Mouse (Mus musculus): ENCODE data around the gene Nyap2. TPM values are rescaled to one million over a fixed set of nuclear protein-coding genes. Genes with fewer than 3 reads are reported as not detected.

Gene Nyap2
- polyA plus RNA-seq (2015; fragmentation: Nextera tagmentation; extraction: Ambion mirVana), result not detected in 2 replicates

DNA sequence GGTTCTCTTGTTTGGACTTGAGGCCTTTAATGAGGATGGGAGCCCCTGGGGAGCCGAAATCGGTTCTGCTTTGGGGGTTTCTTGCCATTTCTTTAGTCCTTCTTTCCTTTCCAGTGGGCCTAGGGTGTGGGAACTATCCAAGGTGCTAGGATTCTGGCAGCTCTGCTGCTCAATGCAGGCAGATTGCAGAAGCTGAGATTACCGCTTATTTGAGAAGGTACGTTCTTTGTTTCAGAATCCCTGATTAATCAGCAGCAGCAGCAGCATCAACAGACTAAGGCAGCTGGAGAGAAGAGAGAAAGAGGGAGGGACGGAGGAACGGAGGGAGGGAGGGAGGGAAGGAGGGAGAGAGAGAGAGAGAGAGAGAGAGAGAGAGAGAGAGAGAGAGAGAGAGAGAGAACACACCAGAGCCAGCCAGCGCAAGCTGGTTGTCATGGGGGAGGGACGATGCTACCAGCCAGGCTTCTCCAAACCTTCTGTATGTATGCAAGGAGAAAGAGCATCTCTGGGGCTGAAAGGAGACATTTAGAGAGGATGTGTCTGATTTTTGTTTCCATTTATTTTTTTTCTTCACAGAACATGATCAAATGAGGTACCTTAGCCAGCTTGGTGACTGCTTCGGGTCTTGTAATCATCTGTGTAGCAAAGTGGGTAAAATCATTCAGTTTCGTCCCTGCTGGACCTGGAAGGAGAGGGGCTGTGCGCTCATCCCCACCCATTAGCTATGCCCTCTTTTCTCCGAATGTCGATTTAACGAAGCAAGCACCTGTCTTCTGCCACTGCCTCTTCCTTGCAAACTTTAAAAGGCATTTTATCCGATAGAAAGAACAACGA is at the start of gene Nyap2:
Gene Nyap2 (plus strand): TSS at position 120 of the 834 bp plus-strand sequence.
- H3K4me2 ChIP-seq (ENCODE audit: low read length), result no peak within 1 kb of the TSS
- no peak within 1 kb of the TSS for H3K27ac ChIP-seq
- DNase-seq (ENCODE audit: low spot score) (peak; percentile 40), ATAC-seq (replicated peaks; ENCODE audit: low FRiP score, low read depth) (no peak)
- no peaks in the 10 kb centered on the region for H3K36me3 ChIP-seq (ENCODE audit: insufficient read depth, low read length)
- WGBS, result 34% methylated on average over 16 of the region's 16 CpGs
- TF ChIP-seq CTCF (IDR thresholded peaks at IDR 0.05; ENCODE audit: low read depth), result no peak
- no peaks in the 10 kb centered on the region for H3K4me1 ChIP-seq (replicated peaks; ENCODE audit: insufficient read depth, low read length)
- H3K9me3 ChIP-seq (replicated peaks; ENCODE audit: low read length), result no peaks in the 10 kb centered on the region
- no peak within 1 kb of the TSS for H3K9ac ChIP-seq (ENCODE audit: low read depth, low read length)
- H3K27me3 ChIP-seq (ENCODE audit: insufficient read depth, low read length), result no peaks in the 10 kb centered on the region
- H3K4me3 ChIP-seq (replicated peaks; ENCODE audit: low read depth, low read length), result no peak within 1 kb of the TSS

DNA sequence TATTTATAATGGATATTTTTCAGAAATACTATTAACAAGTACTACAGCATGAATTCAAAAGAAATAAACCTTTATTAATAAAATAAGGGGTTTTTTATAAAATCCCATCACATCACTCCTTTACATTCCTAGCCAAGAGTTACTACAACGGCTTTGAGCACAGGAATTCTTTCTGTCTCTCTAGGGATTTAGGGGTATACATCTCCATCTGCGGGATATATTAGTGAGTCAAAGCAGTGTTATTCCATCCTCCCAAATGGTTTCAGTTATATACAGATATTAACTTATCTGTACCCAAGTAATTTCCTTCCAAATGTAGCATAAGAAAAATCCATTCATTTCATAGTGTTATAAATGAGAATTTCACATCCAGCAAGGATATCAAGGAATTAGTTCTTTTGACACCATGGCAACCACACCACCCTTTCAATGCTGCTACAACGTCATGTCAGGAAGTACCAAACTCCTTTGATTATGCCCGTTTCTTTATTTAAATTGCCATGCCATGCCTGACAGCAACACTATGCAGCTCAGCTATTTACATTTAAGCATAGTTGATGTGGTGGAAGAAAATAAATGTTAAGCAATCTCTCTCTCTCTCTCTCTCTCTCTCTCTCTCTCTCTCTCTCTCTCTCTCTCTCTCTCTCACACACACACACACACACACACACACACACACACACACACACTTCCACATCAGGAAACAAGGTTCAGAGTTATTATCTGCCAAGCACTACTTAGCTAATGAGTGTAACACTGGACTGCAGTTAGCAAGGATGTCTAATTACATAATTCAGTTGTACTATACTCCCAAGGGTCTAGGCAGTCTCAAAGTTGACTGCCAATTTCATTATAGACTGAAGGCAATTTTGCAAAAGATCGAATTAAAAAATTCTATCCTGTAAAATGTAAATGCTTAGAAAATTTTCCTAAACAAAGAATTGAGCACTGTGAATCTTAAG is 33.6 kb upstream of the Nyap2 start:
- no peak for DNase-seq (ENCODE audit: low spot score)
- Histone ChIP-seq H3K4me1 (replicated peaks; ENCODE audit: insufficient read depth, low read length) (no peaks in the 10 kb centered on the region), H3K27me3 (ENCODE audit: insufficient read depth, low read length) (no peaks in the 10 kb centered on the region), H3K36me3 (ENCODE audit: insufficient read depth, low read length) (no peaks in the 10 kb centered on the region), H3K9ac (ENCODE audit: low read depth, low read length) (no peak overlapping the region), H3K9me3 (replicated peaks; ENCODE audit: low read length) (no peaks in the 10 kb centered on the region), H3K27ac (no peak overlapping the region), H3K4me2 (ENCODE audit: low read length) (no peak overlapping the region), H3K4me3 (replicated peaks; ENCODE audit: low read depth, low read length) (no peak overlapping the region)
- TF ChIP-seq CTCF (IDR thresholded peaks at IDR 0.05; ENCODE audit: low read depth), result no peak
- 54% methylated on average over 5 of the region's 5 CpGs for WGBS
- no peak for ATAC-seq (replicated peaks; ENCODE audit: low FRiP score, low read depth)

DNA sequence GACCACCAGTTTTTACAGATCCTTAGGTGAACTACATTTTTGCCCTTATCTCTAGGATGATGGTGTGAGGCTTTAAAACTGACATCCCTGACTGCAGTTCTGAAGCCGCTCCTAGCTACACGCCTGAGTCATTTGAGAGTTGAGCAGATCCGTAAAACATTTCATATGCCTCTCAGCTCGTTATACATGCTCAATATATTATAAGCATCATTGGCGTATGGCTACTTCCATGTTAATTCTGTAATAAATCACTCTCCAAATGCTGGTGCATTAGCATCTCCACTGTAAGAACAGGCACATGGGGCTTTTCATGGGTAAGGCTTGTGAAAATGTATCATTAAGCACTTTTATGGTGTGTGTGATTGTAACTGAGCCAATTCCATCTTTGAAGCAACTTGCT is 18.4 kb upstream of the Nyap2 start:
- no peaks in the 10 kb centered on the region for H3K27me3 ChIP-seq (ENCODE audit: insufficient read depth, low read length)
- no peaks in the 10 kb centered on the region for H3K4me1 ChIP-seq (replicated peaks; ENCODE audit: insufficient read depth, low read length)
- TF ChIP-seq CTCF (IDR thresholded peaks at IDR 0.05; ENCODE audit: low read depth), result no peak
- no peak for DNase-seq (ENCODE audit: low spot score)
- WGBS, result 70% methylated on average over 5 of the region's 5 CpGs
- no peaks in the 10 kb centered on the region for H3K36me3 ChIP-seq (ENCODE audit: insufficient read depth, low read length)
- no peak for ATAC-seq (replicated peaks; ENCODE audit: low FRiP score, low read depth)
- no peak overlapping the region for H3K4me3 ChIP-seq (replicated peaks; ENCODE audit: low read depth, low read length)
- no peak overlapping the region for H3K4me2 ChIP-seq (ENCODE audit: low read length)
- H3K27ac ChIP-seq, result no peak overlapping the region
- H3K9me3 ChIP-seq (replicated peaks; ENCODE audit: low read length), result no peaks in the 10 kb centered on the region
- no peak overlapping the region for H3K9ac ChIP-seq (ENCODE audit: low read depth, low read length)

DNA sequence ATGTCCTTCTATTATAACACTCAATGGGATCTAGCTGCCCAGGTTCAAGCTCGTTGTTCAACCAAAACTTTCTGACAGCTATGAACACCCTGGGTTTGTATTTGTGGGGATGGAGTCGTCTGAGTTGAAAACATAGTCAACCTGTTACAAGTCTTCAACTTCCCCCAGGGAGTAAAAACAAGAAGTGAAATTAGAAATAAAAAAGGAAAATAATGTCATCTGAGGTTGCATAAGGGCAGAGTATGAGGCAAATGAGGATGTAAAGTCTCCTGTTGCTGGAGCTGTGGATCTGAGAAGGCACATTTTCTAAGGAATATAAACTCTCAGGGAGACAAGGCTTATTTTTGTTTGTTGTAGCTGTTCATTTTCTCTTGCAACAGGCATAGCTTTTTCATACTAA is 17.9 kb upstream of the Nyap2 start:
- ATAC-seq (replicated peaks; ENCODE audit: low FRiP score, low read depth) (no peak), DNase-seq (ENCODE audit: low spot score) (no peak)
- Histone ChIP-seq H3K9ac (ENCODE audit: low read depth, low read length) (no peak overlapping the region), H3K4me3 (replicated peaks; ENCODE audit: low read depth, low read length) (no peak overlapping the region), H3K9me3 (replicated peaks; ENCODE audit: low read length) (no peaks in the 10 kb centered on the region), H3K27me3 (ENCODE audit: insufficient read depth, low read length) (no peaks in the 10 kb centered on the region), H3K4me2 (ENCODE audit: low read length) (no peak overlapping the region), H3K4me1 (replicated peaks; ENCODE audit: insufficient read depth, low read length) (no peaks in the 10 kb centered on the region), H3K36me3 (ENCODE audit: insufficient read depth, low read length) (no peaks in the 10 kb centered on the region), H3K27ac (no peak overlapping the region)
- no peak for TF ChIP-seq CTCF (IDR thresholded peaks at IDR 0.05; ENCODE audit: low read depth)
- WGBS, result 71% methylated on average over 2 of the region's 2 CpGs

DNA sequence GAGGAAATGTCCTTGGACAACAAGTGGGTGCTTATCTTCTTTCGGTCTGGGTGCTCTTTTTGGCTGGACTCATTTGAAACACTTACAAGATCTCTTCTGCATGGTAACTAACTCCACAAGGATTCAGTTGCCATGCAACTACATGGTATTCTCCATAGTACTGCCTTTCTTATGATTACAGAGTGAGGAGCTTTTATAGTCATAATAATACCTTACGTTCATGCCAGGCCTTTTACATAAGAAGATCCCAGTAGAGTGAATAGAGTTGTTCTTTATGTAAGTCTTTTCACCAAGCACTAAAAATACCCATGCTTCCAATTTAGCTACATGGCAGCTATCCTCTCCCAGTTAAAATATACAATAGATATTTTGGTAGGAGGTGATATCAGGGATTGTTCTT is 13.9 kb upstream of the Nyap2 start:
- WGBS, result 91% methylated on average over 2 of the region's 2 CpGs
- no peak for TF ChIP-seq CTCF (IDR thresholded peaks at IDR 0.05; ENCODE audit: low read depth)
- H3K27me3 ChIP-seq (ENCODE audit: insufficient read depth, low read length), result no peaks in the 10 kb centered on the region
- no peaks in the 10 kb centered on the region for H3K36me3 ChIP-seq (ENCODE audit: insufficient read depth, low read length)
- no peaks in the 10 kb centered on the region for H3K9me3 ChIP-seq (replicated peaks; ENCODE audit: low read length)
- no peak for ATAC-seq (replicated peaks; ENCODE audit: low FRiP score, low read depth)
- no peak overlapping the region for H3K9ac ChIP-seq (ENCODE audit: low read depth, low read length)
- no peaks in the 10 kb centered on the region for H3K4me1 ChIP-seq (replicated peaks; ENCODE audit: insufficient read depth, low read length)
- DNase-seq (ENCODE audit: low spot score), result no peak
- no peak overlapping the region for H3K27ac ChIP-seq
- no peak overlapping the region for H3K4me3 ChIP-seq (replicated peaks; ENCODE audit: low read depth, low read length)
- no peak overlapping the region for H3K4me2 ChIP-seq (ENCODE audit: low read length)

DNA sequence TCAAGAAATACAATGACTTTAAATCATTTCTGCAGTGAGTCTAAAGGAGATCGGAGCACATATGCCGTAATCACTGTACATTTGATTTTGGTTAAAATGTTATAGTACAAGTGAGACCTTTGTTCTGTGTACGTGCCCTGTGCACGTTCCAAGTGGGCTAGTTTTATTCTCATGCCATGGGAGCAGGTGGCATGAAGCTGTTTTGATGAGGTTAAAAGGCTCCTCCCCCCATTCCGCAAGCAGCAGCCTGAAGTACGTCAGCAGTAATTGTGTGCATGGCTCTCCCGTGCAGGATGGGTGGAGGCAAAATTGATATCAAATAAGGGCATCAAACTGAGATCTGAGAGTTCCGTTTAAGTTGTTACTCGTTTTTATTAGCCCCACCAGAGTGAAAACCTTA is 491 bp upstream of the Nyap2 start:
- H3K27ac ChIP-seq, result no peak overlapping the region
- H3K9me3 ChIP-seq (replicated peaks; ENCODE audit: low read length), result no peaks in the 10 kb centered on the region
- H3K4me2 ChIP-seq (ENCODE audit: low read length), result no peak overlapping the region
- no peaks in the 10 kb centered on the region for H3K36me3 ChIP-seq (ENCODE audit: insufficient read depth, low read length)
- no peaks in the 10 kb centered on the region for H3K4me1 ChIP-seq (replicated peaks; ENCODE audit: insufficient read depth, low read length)
- H3K9ac ChIP-seq (ENCODE audit: low read depth, low read length), result no peak overlapping the region
- ATAC-seq (replicated peaks; ENCODE audit: low FRiP score, low read depth), result no peak
- H3K27me3 ChIP-seq (ENCODE audit: insufficient read depth, low read length), result no peaks in the 10 kb centered on the region
- TF ChIP-seq CTCF (IDR thresholded peaks at IDR 0.05; ENCODE audit: low read depth), result no peak
- no peak for DNase-seq (ENCODE audit: low spot score)
- WGBS, result 58% methylated on average over 9 of the region's 9 CpGs
- H3K4me3 ChIP-seq (replicated peaks; ENCODE audit: low read depth, low read length), result no peak overlapping the region
